ENCODE assay signal across 1 mouse cellular context in the genomic region with DNA sequence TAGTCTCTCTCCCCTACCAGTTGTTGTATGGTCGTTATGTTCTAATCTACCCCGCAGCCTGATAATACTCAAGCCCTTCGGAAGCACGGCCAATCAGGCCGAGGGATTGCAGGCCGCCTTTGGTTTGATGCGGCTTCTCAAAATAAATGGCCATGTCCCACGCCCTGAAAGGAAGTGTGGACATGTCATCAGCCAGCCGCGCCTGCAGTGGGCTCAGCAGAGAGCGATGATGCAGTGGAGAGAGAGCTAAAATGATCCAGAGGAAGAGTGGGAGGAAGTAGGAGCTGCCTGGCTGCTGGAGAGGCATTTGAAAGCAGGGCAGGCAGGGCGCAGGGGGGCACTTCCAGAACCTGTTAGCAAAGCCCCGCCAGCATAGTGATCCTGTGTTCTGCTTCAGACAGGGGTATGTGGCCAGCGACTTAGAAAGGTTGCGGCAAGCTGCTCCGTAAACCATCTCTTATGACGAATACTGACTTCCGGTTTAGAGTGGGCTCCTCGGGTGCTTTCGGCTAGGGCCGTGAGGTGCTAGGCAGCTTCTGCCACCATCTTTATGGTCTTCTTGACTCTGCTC.
TF ChIP-seq lines count a peak whose summit lies in the region.

No protein-coding gene starts in this region.

TF ChIP-seq in ES-E14, 5 proteins besides CTCF, POLR2A, EP300 and RAD21:
- TF ChIP-seq ZC3H11A (IDR thresholded peaks at IDR 0.05; ENCODE audit: borderline replicate concordance, low read depth, low read length), result no peak
- TF ChIP-seq CHD2 (IDR thresholded peaks at IDR 0.05; ENCODE audit: low read depth, low read length), result no peak
- TF ChIP-seq MAFK (IDR thresholded peaks at IDR 0.05; ENCODE audit: insufficient read depth, low read depth, low read length), result no peak
- TF ChIP-seq ZNF384 (IDR thresholded peaks at IDR 0.05; ENCODE audit: low read depth, low read length), result no peak
- TF ChIP-seq HCFC1 (IDR thresholded peaks at IDR 0.05; ENCODE audit: borderline replicate concordance, insufficient read depth, low read length), result no peak
